Mouse (Mus musculus) bone marrow, adult 2 months (tissue): ENCODE results near the gene Cipc. TPM values are rescaled to one million over a fixed set of nuclear protein-coding genes. Genes with fewer than 3 reads are reported as not detected.

ENCODE experiments used
- H3K27ac ChIP-seq: fragments of 200-500 bp; 2 replicates; pipeline ENCODE4 v1.5.1; 2012; ENCODE audit warnings: low read depth, mild to moderate bottlenecking, control low read depth, inconsistent platforms, low read length; ENCODE audit not compliant: control insufficient read depth, poor library complexity, insufficient read depth
- H3K4me1 ChIP-seq: fragments of 200-500 bp; 2 replicates; pipeline ENCODE4 v1.6.1; 2011; ENCODE audit warnings: low read length; ENCODE audit not compliant: control insufficient read depth, insufficient read depth
- H3K4me3 ChIP-seq: fragments of 200-500 bp; replicated peaks from 2 replicates; pipeline ENCODE3; 2011; ENCODE audit warnings: mild to moderate bottlenecking, low read depth, low read length, control low read depth; ENCODE audit not compliant: control insufficient read depth
- CTCF ChIP-seq: fragments of 200-500 bp; IDR thresholded peaks from 2 replicates; pipeline ENCODE4 v1.5.1; 2011; ENCODE audit warnings: low read length, control low read depth; ENCODE audit not compliant: control insufficient read depth, insufficient read depth
- POLR2A ChIP-seq: fragments of 200-500 bp; IDR thresholded peaks from 2 replicates; pipeline ENCODE4 v1.6.1; 2011; ENCODE audit warnings: low read depth, mild to moderate bottlenecking, control low read depth, low read length, borderline replicate concordance; ENCODE audit not compliant: control insufficient read depth
- WGBS: fragments of 180-500 bp; shearing (Covaris S2); methylation state at CpG from one replicate; pipeline ENCODE4 v1.1.7; 2018; 5-methylcytosine and 5-hydroxymethylcytosine counted together
- polyA plus RNA-seq: library from polyadenylated mRNA; stranded (reverse); fragments of >200 nt; gene quantifications from 2 replicates; pipeline ENCODE4 v1.2.4, GENCODE M21; 2011; ENCODE audit warnings: low replicate concordance; ENCODE audit not compliant: missing spikeins, insufficient read depth, insufficient read length

Cipc gene
- polyA plus RNA-seq, 1 experiment = 5.5 TPM

DNA sequence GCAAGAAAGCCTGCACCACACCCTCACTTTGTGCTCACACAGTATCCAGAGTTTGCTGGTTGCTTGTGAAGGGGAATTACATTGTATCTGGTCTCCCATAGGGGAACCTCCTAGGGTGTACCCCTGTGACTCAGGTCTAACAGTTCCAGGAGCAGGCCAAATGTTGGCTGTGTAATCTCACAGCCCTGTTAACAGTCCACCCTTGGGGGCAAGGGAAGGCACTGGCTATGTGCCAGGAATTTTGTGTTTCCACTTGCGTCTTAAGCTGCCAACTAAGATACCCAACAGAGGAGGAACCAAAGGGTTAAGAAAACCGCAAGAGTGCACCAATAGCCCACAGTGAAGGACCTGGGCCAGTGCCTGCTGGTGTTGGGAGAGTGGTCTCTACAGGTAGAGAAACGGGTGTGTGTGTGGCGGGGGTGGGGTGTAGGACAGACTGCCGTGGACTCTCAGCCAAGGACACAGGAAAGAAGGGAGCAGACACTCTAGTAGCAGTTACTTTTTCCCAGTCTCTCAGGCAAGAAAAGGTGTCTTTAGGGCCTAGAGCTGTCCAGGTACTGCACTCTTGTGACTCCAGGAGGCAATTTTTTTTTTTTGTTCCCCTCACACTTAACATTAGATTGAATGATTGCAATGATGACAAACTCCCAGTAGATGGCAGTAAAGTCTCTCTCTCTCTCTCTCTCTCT lies 53.5 kb downstream of the Cipc start:
- Histone ChIP-seq H3K4me3 (no peak overlapping the region), H3K4me1 (no peaks in the 10 kb centered on the region), H3K27ac (no peak overlapping the region)
- TF ChIP-seq CTCF = no peak
- TF ChIP-seq POLR2A = no peak
- whole genome bisulfite sequencing = 35% methylated on average over 5 of the region's 5 CpGs

- 38% methylated on average over 6 of the region's 6 CpGs for WGBS
- Histone ChIP-seq H3K4me3 (no peak overlapping the region), H3K27ac (no peak overlapping the region), H3K4me1 (no peaks in the 10 kb centered on the region)
- TF ChIP-seq POLR2A = no peak
- TF ChIP-seq CTCF = no peak
Observed at GRCm38 (mm10) chr12:87000840-87001176, 54.0 kb downstream of the Cipc start.

DNA sequence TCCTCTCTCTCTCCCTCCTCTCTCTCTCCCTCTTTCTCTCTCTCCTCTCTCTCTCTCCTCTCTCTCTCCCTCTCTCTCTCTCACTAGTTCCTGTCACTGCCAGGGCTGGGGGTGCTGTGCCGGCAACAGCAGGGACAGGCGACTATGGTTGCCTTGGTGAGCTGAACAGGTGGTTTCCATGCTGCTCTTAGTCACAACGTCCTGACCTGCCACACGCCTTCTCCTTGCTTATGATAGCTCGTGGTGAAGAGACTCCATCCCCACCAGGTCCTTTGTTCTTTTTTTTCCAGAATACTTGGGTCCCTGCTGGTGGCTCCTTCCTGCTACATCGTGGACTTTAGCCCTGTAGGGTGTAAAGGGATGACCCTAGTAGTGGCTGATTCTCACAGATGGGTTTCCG lies 55.4 kb downstream of the Cipc start:
- Histone ChIP-seq H3K27ac (no peak overlapping the region), H3K4me3 (no peak overlapping the region), H3K4me1 (no peaks in the 10 kb centered on the region)
- TF ChIP-seq POLR2A (no peak), CTCF (no peak)
- 52% methylated on average over 7 of the region's 7 CpGs for WGBS

DNA sequence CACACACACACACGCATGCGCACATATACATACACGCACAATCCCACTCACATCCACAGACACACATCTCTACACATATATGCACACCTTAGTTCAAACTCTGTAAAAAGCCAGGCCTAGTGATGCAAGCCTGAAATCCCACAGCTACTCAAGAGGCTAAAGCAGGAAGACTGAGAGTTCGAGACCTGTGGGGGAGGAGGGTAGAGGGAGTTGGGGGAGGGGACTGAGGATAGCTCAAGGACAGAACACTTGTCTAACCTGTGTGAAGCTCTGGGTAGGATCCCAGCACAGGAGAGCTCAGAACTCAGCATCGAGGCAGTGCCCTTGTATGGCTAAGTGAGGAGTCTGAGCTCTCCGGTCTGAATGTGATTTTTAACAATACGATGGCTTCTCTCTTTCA lies 56.0 kb downstream of the Cipc start:
- Histone ChIP-seq H3K27ac (no peak overlapping the region), H3K4me1 (no peaks in the 10 kb centered on the region), H3K4me3 (no peak overlapping the region)
- 72% methylated on average over 7 of the region's 7 CpGs for whole genome bisulfite sequencing
- TF ChIP-seq POLR2A = no peak
- no peak for TF ChIP-seq CTCF

GRCm38 (mm10) chr12:87003606-87004005 lies 56.8 kb downstream of the Cipc start:
- no peaks in the 10 kb centered on the region for H3K4me1 ChIP-seq
- no peak overlapping the region for H3K4me3 ChIP-seq
- no peak overlapping the region for H3K27ac ChIP-seq
- WGBS = 35% methylated on average over 3 of the region's 3 CpGs
- TF ChIP-seq POLR2A (no peak), CTCF (no peak)

GRCm38 (mm10) chr12:87004596-87004995 lies 57.8 kb downstream of the Cipc start:
- Histone ChIP-seq H3K4me1 (no peaks in the 10 kb centered on the region), H3K27ac (no peak overlapping the region), H3K4me3 (no peak overlapping the region)
- TF ChIP-seq POLR2A = no peak
- no peak for TF ChIP-seq CTCF
- 78% methylated on average over 4 of the region's 4 CpGs for WGBS

Other genes with a start within 250 kb of the Cipc start
- 0.75 and 3.8 TPM in 2 replicates for gene Angel1, start 220.6 kb upstream of the Cipc start, polyA plus RNA-seq
- gene Lrrc74a, start 212.7 kb upstream of the Cipc start, polyA plus RNA-seq = not detected in 2 replicates
- 1.7 and 3.4 TPM in 2 replicates for gene Irf2bpl, start 62.2 kb upstream of the Cipc start, polyA plus RNA-seq
- not detected in 2 replicates for gene Zdhhc22, start 43.4 kb downstream of the Cipc start, polyA plus RNA-seq
- not detected in 2 replicates for gene Tmem63c, start 74.3 kb downstream of the Cipc start, polyA plus RNA-seq
- not detected in 2 replicates for gene Ngb, start 155.5 kb downstream of the Cipc start, polyA plus RNA-seq
- 14.7 and 25.1 TPM in 2 replicates for gene Gstz1, start 200.1 kb downstream of the Cipc start, polyA plus RNA-seq
- 1.4 and 3.4 TPM in 2 replicates for gene Pomt2, start 200.9 kb downstream of the Cipc start, polyA plus RNA-seq